Mouse (Mus musculus): ENCODE results near the gene Nat8f6. TPM values are rescaled to one million over a fixed set of nuclear protein-coding genes. Genes with fewer than 3 reads are reported as not detected.
"Not testable (repeated sequence)": the region's sequence is repeated elsewhere in the genome, so short reads cannot be mapped to it uniquely, and the experiment has no call there.

The Nat8f6 gene
- total RNA-seq, 2 experiments from 2014 or later = not detected

- DNase-seq; intact Hi-C loops (cut with DNase I; ENCODE audit: low total_unique reads): not testable (repeated sequence)
Measured at GRCm38 (mm10) chr6:85762678-85763077, 58.1 kb downstream of the Nat8f6 start.

Small RNAs within 50 kb of the gene (microRNA-seq; reads per million reads assigned to microRNA genes)
- gene Mir6375 = 0 reads per million in 2 experiments

Other genes with a start within 250 kb of the Nat8f6 start
- 1 to 10 TPM; 1.3 TPM for gene Alms1, start 233.4 kb downstream of the Nat8f6 start, total RNA-seq (2021)
- gene Nat8f7, start 107.7 kb downstream of the Nat8f6 start, total RNA-seq (2021) = under 1 TPM; 0.16 to 0.33 TPM
- gene Nat8f3, start 55.2 kb downstream of the Nat8f6 start, total RNA-seq (2021) = not detected
- gene Nat8f5, start within 50 bp of the Nat8f6 start, total RNA-seq (2021) = under 1 TPM in 1 of 2 experiments, not detected in 1; 0.35 TPM
- not detected for gene Nat8, start 11.1 kb upstream of the Nat8f6 start, total RNA-seq (2021)
- under 1 TPM; 0.24 to 0.27 TPM for gene Nat8f2, start 48.2 kb upstream of the Nat8f6 start, total RNA-seq (2021)
- under 1 TPM; 0.33 to 0.74 TPM for gene Nat8f4, start 83.9 kb upstream of the Nat8f6 start, total RNA-seq (2021)
- 10 to 100 TPM; 19.0 to 19.5 TPM for gene Tprkb, start 90.9 kb upstream of the Nat8f6 start, total RNA-seq (2021)
- 1 to 10 TPM; 1.9 to 2.2 TPM for gene Nat8f1, start 94.7 kb upstream of the Nat8f6 start, total RNA-seq (2021)
- 10 to 100 TPM; 36.6 to 44.1 TPM for gene Dusp11, start 140.7 kb upstream of the Nat8f6 start, total RNA-seq (2021)
- not detected for gene Figla, start 195.2 kb upstream of the Nat8f6 start, total RNA-seq (2021)
- gene Add2, start 207.7 kb upstream of the Nat8f6 start, total RNA-seq (2021) = under 1 TPM; 0.31 to 0.33 TPM